Mouse (Mus musculus) heart, adult 18-20 months (tissue): ENCODE results near the gene Nptn. TPM values are rescaled to one million over a fixed set of nuclear protein-coding genes. Genes with fewer than 3 reads are reported as not detected.

Experiments
- DNase-seq, 2 experiments: peaks; one replicate each; pipeline ENCODE4 v3.0.0; 2021 to 2022; ENCODE audit warnings: mixed read lengths in 1 of 2
- total RNA-seq, 2 experiments: library from RNA; stranded (reverse); gene quantifications; 2 replicates each; pipeline ENCODE4 v1.2.3; 2021

Gene Nptn
- total RNA-seq, 2 experiments from 2014 or later: 113 to 123 TPM

- no peak for DNase-seq
Measured at GRCm38 (mm10) chr9:58691471-58691870, 109.4 kb downstream of the Nptn start.

- no peak for DNase-seq
Measured at GRCm38 (mm10) chr9:58698486-58698885, 116.4 kb downstream of the Nptn start.

DNA sequence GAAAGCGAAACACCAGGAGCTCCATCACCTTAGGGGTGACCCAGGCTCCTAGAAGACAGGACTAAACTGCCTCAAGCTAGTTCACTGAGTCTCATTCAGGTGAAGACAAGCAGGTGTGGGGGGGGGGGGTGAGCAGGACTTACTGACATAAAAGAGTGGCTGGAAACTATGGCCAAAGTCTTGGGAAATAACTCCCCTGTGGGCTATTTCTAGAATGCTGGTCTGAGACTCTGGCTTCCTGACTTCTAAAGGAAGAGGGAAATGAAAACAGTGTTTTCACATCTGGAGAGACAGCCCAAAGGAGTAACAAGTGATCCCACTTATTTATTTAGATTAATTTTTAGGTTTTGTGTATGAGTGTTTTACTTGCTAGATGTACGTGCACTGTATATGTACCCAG, 119.7 kb downstream of the Nptn start:
- peak in 1 of 2 experiments; percentile 13 for DNase-seq

DNA sequence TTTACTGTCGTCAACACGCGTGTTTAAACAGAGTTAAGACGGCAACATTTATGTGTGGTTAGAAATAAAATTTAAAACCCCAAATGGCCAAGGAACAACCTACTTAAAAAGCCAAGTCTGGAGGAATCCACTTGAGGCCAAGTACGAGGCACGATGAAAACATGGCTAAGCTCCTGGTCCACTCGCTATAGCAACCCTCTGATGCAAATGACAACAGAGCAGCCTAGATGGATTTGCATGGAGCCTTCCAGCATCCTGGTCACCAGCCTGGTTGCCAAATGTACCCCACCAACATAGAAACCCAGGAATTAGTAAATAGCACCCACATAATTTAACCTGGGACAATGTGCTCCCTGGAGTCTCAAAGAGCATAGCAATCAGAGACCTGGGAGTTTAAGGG, 121.7 kb downstream of the Nptn start:
- DNase-seq: no peak

DNA sequence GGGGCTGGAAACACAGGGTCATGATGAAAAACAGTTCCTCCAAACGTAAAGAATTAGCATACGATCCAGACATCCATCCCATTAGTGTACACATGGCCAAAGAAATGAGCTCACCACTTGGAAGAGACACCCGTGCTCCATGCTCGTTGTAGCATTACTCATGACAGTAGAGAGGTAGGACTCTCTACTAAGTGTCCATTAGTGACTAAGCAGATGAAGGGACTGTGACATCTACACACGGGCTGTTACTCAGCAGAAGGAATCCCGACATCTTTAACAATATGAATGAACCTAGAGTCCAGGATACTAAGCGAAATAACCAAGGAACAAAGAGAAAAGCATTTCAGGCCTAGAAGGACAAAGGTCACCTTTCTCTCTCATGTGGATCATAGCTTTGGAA, 124.0 kb downstream of the Nptn start:
- DNase-seq: no peak

Other genes starting within 250 kb of the Nptn start
- gene Tbc1d21, start 211.8 kb upstream of the Nptn start, total RNA-seq: not detected
- 10 to 100 TPM; 28.2 to 30.7 TPM for gene Insyn1, start 93.6 kb upstream of the Nptn start, total RNA-seq
- 1 to 10 TPM; 5.9 to 8.3 TPM for gene Cd276, start 26.8 kb upstream of the Nptn start, total RNA-seq
- 1 to 10 TPM; 2.3 to 2.7 TPM for gene Rec114, start 161.7 kb downstream of the Nptn start, total RNA-seq
- 1 to 10 TPM; 6.6 to 6.8 TPM for gene Hcn4, start 241.2 kb downstream of the Nptn start, total RNA-seq